Mouse (Mus musculus) ES-Bruce4 (cell line): Measurements from ENCODE around the gene Ginm1. TPM values are rescaled to one million over a fixed set of nuclear protein-coding genes. Genes with fewer than 3 reads are reported as not detected.
A peak's percentile ranks its signal among the peaks of the same experiment; 100 is the strongest.

Experiments used
- H3K27ac ChIP-seq: 2 replicates; pipeline ENCODE4 v1.5.1; 2012; ENCODE audit warnings: low read length, inconsistent platforms; ENCODE audit not compliant: insufficient read depth
- H3K27me3 ChIP-seq: 2 replicates; pipeline ENCODE4 v1.6.1; 2012; ENCODE audit warnings: mild to moderate bottlenecking, low read length, inconsistent platforms; ENCODE audit not compliant: control insufficient read depth, poor library complexity, insufficient read depth, severe bottlenecking
- H3K36me3 ChIP-seq: 2 replicates; pipeline ENCODE4 v1.6.1; 2012; ENCODE audit warnings: inconsistent platforms, mild to moderate bottlenecking, low read length, moderate library complexity; ENCODE audit not compliant: control insufficient read depth, poor library complexity, insufficient read depth, severe bottlenecking
- H3K4me1 ChIP-seq: one replicate; pipeline ENCODE4 v1.8.1; 2011; ENCODE audit warnings: low read length; ENCODE audit not compliant: control insufficient read depth, insufficient read depth
- H3K4me3 ChIP-seq: 2 replicates; pipeline ENCODE4 v1.5.1; 2011; ENCODE audit warnings: low read depth, mild to moderate bottlenecking, low read length
- H3K9ac ChIP-seq: 2 replicates; pipeline ENCODE4 v1.6.1; 2012; ENCODE audit warnings: low read depth, mild to moderate bottlenecking, inconsistent platforms; ENCODE audit not compliant: poor library complexity, severe bottlenecking
- H3K9me3 ChIP-seq: replicated peaks from 2 replicates; pipeline ENCODE4 v1.6.1; 2012; ENCODE audit warnings: mild to moderate bottlenecking, low read length, inconsistent platforms; ENCODE audit not compliant: control insufficient read depth, poor library complexity, insufficient read depth, severe bottlenecking
- CTCF ChIP-seq: IDR thresholded peaks from one replicate; pipeline ENCODE4 v1.8.1; 2011; ENCODE audit warnings: low read depth, low read length
- EP300 ChIP-seq: IDR thresholded peaks from 2 replicates; pipeline ENCODE4 v1.6.1; 2011; ENCODE audit warnings: low read depth, low read length; ENCODE audit not compliant: insufficient read depth
- POLR2A ChIP-seq: IDR thresholded peaks from one replicate; pipeline ENCODE4 v1.8.1; 2011; ENCODE audit warnings: low read length; ENCODE audit not compliant: insufficient read depth
- polyA plus RNA-seq: library from polyadenylated mRNA; stranded (reverse); fragments of >200 nt; gene quantifications from 2 replicates; pipeline ENCODE4 v1.2.4, GENCODE M21; 2011; ENCODE audit warnings: low read depth; ENCODE audit not compliant: missing spikeins, insufficient read depth, insufficient read length

Gene Ginm1
- polyA plus RNA-seq = 33.6 and 39.9 TPM in 2 replicates

DNA sequence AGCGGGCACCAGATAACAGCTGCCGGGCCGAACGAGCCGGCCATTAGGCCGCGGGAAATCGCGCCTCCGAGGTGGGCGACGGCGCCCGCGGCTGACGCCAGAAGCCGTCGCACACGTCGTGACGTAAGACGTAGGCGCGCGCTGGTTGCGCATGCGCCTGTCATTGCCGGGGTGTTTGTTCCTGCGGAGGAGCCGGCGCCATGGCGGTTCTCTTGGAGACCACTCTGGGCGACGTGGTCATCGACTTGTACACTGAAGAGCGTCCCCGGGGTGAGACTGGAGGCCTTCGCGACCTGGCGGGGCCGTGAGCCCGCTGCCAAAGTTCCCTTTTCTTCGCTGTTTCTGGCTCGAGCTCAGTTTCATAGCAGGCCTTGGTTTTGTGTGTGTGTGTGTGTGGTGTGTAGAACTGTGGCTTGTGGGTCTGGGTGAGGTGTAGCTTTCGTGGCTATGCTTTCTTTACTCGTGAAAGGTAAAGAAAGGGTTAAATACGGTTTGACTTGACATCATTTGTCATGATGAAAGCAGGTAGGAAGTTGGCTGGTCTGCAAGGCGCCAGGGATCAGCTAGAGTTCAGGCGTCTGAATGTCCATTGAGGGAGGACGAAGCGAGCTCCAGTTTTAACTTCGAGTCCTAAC lies at the start of gene Ginm1, which contains the start of gene Ppil4:
TSS of gene Ginm1 (minus strand) at position 74 of the 635 bp plus-strand sequence.
TSS of gene Ppil4 (plus strand) at position 141 of the 635 bp plus-strand sequence.
- TF ChIP-seq EP300 = 0 out of 2 replicates have a peak, but pooled peaks have one; percentile 46
- peak; percentile 70 for TF ChIP-seq POLR2A
- no peak for TF ChIP-seq CTCF
- H3K27ac ChIP-seq = no peak within 1 kb of the TSS

GRCm38 (mm10) chr10:7841571-7842080 lies 49.0 kb upstream of the Ginm1 start:
- Histone ChIP-seq H3K9ac (no peak overlapping the region), H3K4me3 (no peak overlapping the region), H3K36me3 (no peaks in the 10 kb centered on the region), H3K9me3 (no peaks in the 10 kb centered on the region), H3K4me1 (no peaks in the 10 kb centered on the region), H3K27ac (no peak overlapping the region), H3K27me3 (no peaks in the 10 kb centered on the region)
- TF ChIP-seq CTCF (no peak), EP300 (no peak), POLR2A (no peak)

More for the DNA sequence above, at the start of gene Ginm1, which contains the start of gene Ppil4:
- H3K36me3 ChIP-seq = peaks cover 20% of the 10 kb centered on the region
- no peaks in the 10 kb centered on the region for H3K9me3 ChIP-seq
- no peaks in the 10 kb centered on the region for H3K27me3 ChIP-seq
- no peaks in the 10 kb centered on the region for H3K4me1 ChIP-seq
- H3K4me3 ChIP-seq = peak within 1 kb of the TSS; percentile 96
- peak within 1 kb of the TSS; percentile 81 for H3K9ac ChIP-seq

- Histone ChIP-seq H3K36me3 (no peaks in the 10 kb centered on the region), H3K4me3 (no peak overlapping the region), H3K27ac (no peak overlapping the region), H3K27me3 (no peaks in the 10 kb centered on the region), H3K9ac (no peak overlapping the region), H3K4me1 (no peaks in the 10 kb centered on the region), H3K9me3 (no peaks in the 10 kb centered on the region)
- no peak for TF ChIP-seq CTCF
- TF ChIP-seq EP300 = no peak
- no peak for TF ChIP-seq POLR2A
Observed at GRCm38 (mm10) chr10:7840785-7841184, 48.2 kb upstream of the Ginm1 start.

DNA sequence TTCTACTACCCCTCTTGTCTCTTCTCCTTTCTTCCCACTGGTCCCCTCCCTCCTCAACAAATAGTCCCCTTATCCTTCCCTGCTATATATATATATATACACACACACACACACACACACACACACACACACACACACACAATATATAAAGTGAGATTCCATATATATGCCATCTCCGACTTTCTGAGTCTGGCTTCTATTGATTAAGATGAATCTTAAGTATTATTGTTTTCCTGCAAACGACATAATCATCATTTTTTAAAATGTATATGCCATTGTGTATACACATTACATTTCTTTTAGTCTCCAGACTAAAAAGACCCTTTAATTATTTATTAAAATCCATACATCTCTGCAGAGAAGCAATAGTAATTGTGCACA lies 47.7 kb upstream of the Ginm1 start:
- no peak overlapping the region for H3K4me3 ChIP-seq
- TF ChIP-seq CTCF (no peak), POLR2A (no peak), EP300 (no peak)
- H3K27me3 ChIP-seq = no peaks in the 10 kb centered on the region
- H3K9me3 ChIP-seq = no peaks in the 10 kb centered on the region
- no peak overlapping the region for H3K27ac ChIP-seq
- H3K36me3 ChIP-seq = no peaks in the 10 kb centered on the region
- H3K4me1 ChIP-seq = no peaks in the 10 kb centered on the region
- no peak overlapping the region for H3K9ac ChIP-seq

- no peaks in the 10 kb centered on the region for H3K9me3 ChIP-seq
- TF ChIP-seq CTCF = no peak
- TF ChIP-seq EP300 = no peak
- TF ChIP-seq POLR2A = no peak
- no peak overlapping the region for H3K9ac ChIP-seq
- H3K27ac ChIP-seq = no peak overlapping the region
- H3K4me1 ChIP-seq = no peaks in the 10 kb centered on the region
- H3K36me3 ChIP-seq = no peaks in the 10 kb centered on the region
- H3K4me3 ChIP-seq = no peak overlapping the region
- no peaks in the 10 kb centered on the region; the same call in 1 of the 2 replicates for H3K27me3 ChIP-seq
Observed at GRCm38 (mm10) chr10:7839551-7840352, 47.1 kb upstream of the Ginm1 start.
